Mouse (Mus musculus) midbrain, embryonic 11.5 days (tissue): ENCODE measurements around the gene Crabp2. TPM values are rescaled to one million over a fixed set of nuclear protein-coding genes. Genes with fewer than 3 reads are reported as not detected.
A peak's percentile ranks its signal among the peaks of the same experiment; 100 is the strongest.

Experiments used
- ATAC-seq: fragments of 200-750 bp; cut with Nextera tagmentation; 2 replicates; pipeline ENCODE4 v1.8.0; 2017; ENCODE audit warnings: moderate TSS enrichment, moderate library complexity; ENCODE audit not compliant: low FRiP score
- DNase-seq: peaks from one replicate; pipeline ENCODE4 v3.0.0; 2015; ENCODE audit warnings: low spot score; ENCODE audit errors: missing footprints
- H3K27ac ChIP-seq: fragments of 300-500 bp; sonication (generic); 2 replicates; pipeline ENCODE4 v1.5.1; 2014; ENCODE audit warnings: low read depth, low read length
- H3K27me3 ChIP-seq: fragments of 300-500 bp; sonication (generic); 2 replicates; pipeline ENCODE4 v1.6.1; 2014; ENCODE audit warnings: mild to moderate bottlenecking, low read length, moderate library complexity, mixed read lengths; ENCODE audit not compliant: control insufficient read depth, insufficient read depth
- H3K36me3 ChIP-seq: fragments of 300-500 bp; sonication (generic); 2 replicates; pipeline ENCODE4 v1.6.1; 2014; ENCODE audit warnings: mild to moderate bottlenecking, low read length, moderate library complexity, mixed read lengths; ENCODE audit not compliant: control insufficient read depth, insufficient read depth
- H3K4me1 ChIP-seq: fragments of 300-500 bp; sonication (generic); 2 replicates; pipeline ENCODE4 v1.6.1; 2014; ENCODE audit warnings: low read length; ENCODE audit not compliant: control insufficient read depth, insufficient read depth
- H3K4me2 ChIP-seq: fragments of 300-500 bp; sonication (generic); 2 replicates; pipeline ENCODE4 v1.6.1; 2014; ENCODE audit warnings: mild to moderate bottlenecking, moderate library complexity
- H3K4me3 ChIP-seq: fragments of 300-500 bp; sonication (generic); 2 replicates; pipeline ENCODE4 v1.5.1; 2014; ENCODE audit warnings: low read depth, low read length
- H3K9ac ChIP-seq: fragments of 300-500 bp; sonication (generic); 2 replicates; pipeline ENCODE4 v1.6.1; 2014; ENCODE audit warnings: low read length
- H3K9me3 ChIP-seq: fragments of 300-500 bp; sonication (generic); 2 replicates; pipeline ENCODE4 v1.6.1; 2016; ENCODE audit warnings: low read length; ENCODE audit not compliant: control insufficient read depth
- WGBS: fragments of 180-500 bp; shearing (Covaris S2); extraction: QIAGEN DNeasy Blood & Tissue Kit; methylation state at CpG from one replicate; pipeline ENCODE4 v1.1.7; 2014; 5-methylcytosine and 5-hydroxymethylcytosine counted together
- polyA plus RNA-seq: library from polyadenylated mRNA; unstranded; fragments of >200 nt; fragmentation: Nextera tagmentation; extraction: Ambion mirVana; gene quantifications from 2 replicates; pipeline ENCODE4 v1.2.1, GENCODE M21; 2014

Gene Crabp2
- polyA plus RNA-seq, 1 experiment from 2014 or later: 540 TPM

- DNase-seq (peak; percentile 91), ATAC-seq (no peak)
- H3K27me3 ChIP-seq: peaks cover 82% of the 10 kb centered on the region
- no peak overlapping the region for H3K27ac ChIP-seq
- no peaks in the 10 kb centered on the region for H3K9me3 ChIP-seq
- H3K9ac ChIP-seq: no peak overlapping the region
- H3K36me3 ChIP-seq: no peaks in the 10 kb centered on the region
- peak overlapping the region; percentile 49; the same call in 1 of the 2 replicates for H3K4me2 ChIP-seq
- H3K4me3 ChIP-seq: peak overlapping the region; percentile 23
- H3K4me1 ChIP-seq: peaks cover 11% of the 10 kb centered on the region
- WGBS: under 1% methylated on average over 15 of the region's 15 CpGs
Measured at GRCm38 (mm10) chr3:87996401-87996800, 47.9 kb downstream of the Crabp2 start.

GRCm38 (mm10) chr3:87996971-87997614 is 48.6 kb downstream of the Crabp2 start:
- H3K4me1 ChIP-seq: peaks cover 11% of the 10 kb centered on the region
- ATAC-seq: no peak; the same call in 1 of the 2 replicates
- peak overlapping the region; percentile 49 for H3K4me2 ChIP-seq
- H3K4me3 ChIP-seq: peak overlapping the region; percentile 23
- H3K9ac ChIP-seq: peak overlapping the region; percentile 2
- peaks cover 89% of the 10 kb centered on the region for H3K27me3 ChIP-seq
- DNase-seq: peak; percentile 92
- no peak overlapping the region for H3K27ac ChIP-seq
- H3K36me3 ChIP-seq: no peaks in the 10 kb centered on the region
- H3K9me3 ChIP-seq: no peaks in the 10 kb centered on the region
- WGBS: under 1% methylated on average over 49 of the region's 49 CpGs

- Histone ChIP-seq H3K36me3 (no peaks in the 10 kb centered on the region), H3K9ac (no peak overlapping the region), H3K4me2 (no peak overlapping the region), H3K4me3 (no peak overlapping the region), H3K4me1 (peaks cover 14% of the 10 kb centered on the region), H3K9me3 (no peaks in the 10 kb centered on the region), H3K27ac (no peak overlapping the region), H3K27me3 (peaks cover 91% of the 10 kb centered on the region)
- ATAC-seq (no peak), DNase-seq (no peak)
- WGBS: 2% methylated on average over 7 of the region's 7 CpGs
Measured at GRCm38 (mm10) chr3:87998747-87999146, 50.3 kb downstream of the Crabp2 start.

DNA sequence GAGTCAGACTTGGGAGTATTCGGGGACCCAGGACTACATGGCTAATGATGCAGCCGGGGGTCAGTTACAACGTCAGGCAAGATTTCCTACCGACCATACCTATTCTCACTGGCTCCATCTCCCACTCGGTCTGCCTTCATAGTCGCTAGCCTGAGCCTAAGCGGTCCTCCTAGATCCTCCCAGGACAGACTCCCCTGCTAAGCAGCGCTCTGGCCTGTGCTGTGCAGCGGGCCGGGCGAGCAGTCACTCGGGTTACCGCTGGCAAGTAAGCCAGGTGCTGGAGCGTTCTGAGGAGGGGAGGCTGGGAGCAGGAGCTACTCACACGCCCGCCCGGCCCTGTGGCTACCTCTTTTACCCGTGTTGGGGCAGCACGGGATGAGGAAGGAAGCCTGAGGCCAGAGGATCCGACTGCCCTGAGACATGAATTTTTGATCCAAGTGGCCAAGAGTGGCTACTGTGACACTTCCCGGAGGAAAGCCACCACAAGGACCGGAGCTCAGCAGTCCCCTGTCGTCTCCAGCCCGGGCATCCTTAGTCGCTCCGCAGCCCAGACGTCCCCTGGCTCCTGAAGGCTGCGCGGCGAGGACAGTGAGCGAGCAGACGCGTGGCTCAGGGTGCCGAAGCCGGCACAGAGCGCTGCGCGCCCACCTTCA is 50.9 kb downstream of the Crabp2 start:
- Histone ChIP-seq H3K4me1 (peaks cover 14% of the 10 kb centered on the region), H3K27ac (no peak overlapping the region), H3K4me3 (peak overlapping the region; percentile 28), H3K27me3 (peaks cover 87% of the 10 kb centered on the region), H3K9ac (no peak overlapping the region), H3K4me2 (peak overlapping the region; percentile 58), H3K36me3 (no peaks in the 10 kb centered on the region), H3K9me3 (no peaks in the 10 kb centered on the region)
- WGBS: 1% methylated on average over 38 of the region's 38 CpGs
- ATAC-seq: no peak
- DNase-seq: peak; percentile 93

DNA sequence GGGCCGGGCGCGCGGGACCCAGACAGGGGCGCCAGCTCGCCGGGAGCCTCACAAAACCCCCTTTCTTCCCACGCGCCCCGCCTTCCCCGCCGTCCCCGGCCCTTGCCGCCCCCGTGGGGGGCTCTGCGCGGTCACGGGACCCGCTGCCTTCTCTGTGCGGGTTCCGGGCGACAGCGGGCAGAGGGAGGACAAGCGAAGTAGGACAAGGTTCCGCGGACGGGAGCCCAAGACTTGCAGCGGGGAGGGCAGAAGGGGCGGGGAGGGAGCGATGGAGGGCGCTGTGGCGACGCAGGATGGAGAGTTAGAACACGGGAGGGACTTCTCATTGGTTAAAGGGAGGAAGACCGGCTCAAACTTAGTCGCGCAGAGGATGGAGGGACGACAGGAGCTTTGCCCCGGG is 51.7 kb downstream of the Crabp2 start, which contains the start of gene Bcan:
Gene Bcan (minus strand): TSS at position 50 of the 400 bp plus-strand sequence.
- DNase-seq (peak; percentile 90), ATAC-seq (no peak)
- H3K27me3 ChIP-seq: peaks cover 79% of the 10 kb centered on the region
- no peaks in the 10 kb centered on the region for H3K9me3 ChIP-seq
- peaks cover 14% of the 10 kb centered on the region for H3K4me1 ChIP-seq
- peak within 1 kb of the TSS; percentile 58 for H3K4me2 ChIP-seq
- 1% methylated on average over 39 of the region's 39 CpGs for WGBS
- no peak within 1 kb of the TSS for H3K9ac ChIP-seq
- no peaks in the 10 kb centered on the region for H3K36me3 ChIP-seq
- H3K4me3 ChIP-seq: peak within 1 kb of the TSS; percentile 28
- no peak within 1 kb of the TSS for H3K27ac ChIP-seq

GRCm38 (mm10) chr3:88000816-88001595 is 52.5 kb downstream of the Crabp2 start:
- H3K4me3 ChIP-seq: peak overlapping the region; percentile 28; the same call in 1 of the 2 replicates

DNA sequence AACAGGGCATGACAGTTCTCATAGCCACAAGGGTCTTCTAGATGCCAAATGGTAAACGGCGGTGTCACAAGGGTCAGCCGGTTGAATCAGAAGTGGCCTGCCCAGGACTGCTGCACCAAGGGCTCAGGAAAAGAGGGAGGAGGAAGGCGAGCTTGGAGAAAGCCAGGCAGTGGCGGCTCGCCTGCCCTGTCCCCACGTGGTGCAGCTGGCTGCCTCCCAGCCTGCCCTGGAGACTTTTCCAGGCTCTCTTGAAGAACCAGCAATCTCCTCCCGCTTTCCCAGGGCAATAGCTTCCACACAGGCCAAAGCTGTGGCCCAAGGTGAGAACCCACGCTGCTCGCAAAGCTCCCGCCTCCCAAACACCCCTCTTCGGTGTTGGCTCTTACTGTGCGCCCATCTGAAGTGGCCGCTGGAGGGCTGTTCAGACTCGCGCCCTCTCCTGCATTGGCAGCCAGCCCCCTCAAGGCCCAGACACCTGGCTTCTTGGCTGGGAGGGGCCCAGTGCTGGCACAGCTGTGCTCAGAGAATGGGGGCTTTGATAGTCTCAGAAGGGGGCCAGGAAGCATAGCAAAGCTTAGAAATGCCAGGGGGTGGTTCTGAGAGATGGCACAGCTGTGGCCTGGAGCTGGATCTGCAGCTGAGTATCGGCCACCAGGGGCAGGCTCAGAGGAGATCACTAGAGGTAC is 54.0 kb downstream of the Crabp2 start:
- Histone ChIP-seq H3K9ac (no peak overlapping the region), H3K36me3 (no peaks in the 10 kb centered on the region), H3K4me1 (peaks cover 10% of the 10 kb centered on the region), H3K4me3 (no peak overlapping the region), H3K27ac (no peak overlapping the region), H3K27me3 (peaks cover 56% of the 10 kb centered on the region), H3K4me2 (no peak overlapping the region), H3K9me3 (no peaks in the 10 kb centered on the region)
- DNase-seq (peak; percentile 86), ATAC-seq (0 out of 2 replicates have a peak, but pooled peaks have one; percentile 46)
- 5% methylated on average over 17 of the region's 17 CpGs for WGBS

More at GRCm38 (mm10) chr3:88000816-88001595, 52.5 kb downstream of the Crabp2 start:
- Histone ChIP-seq H3K4me1 (peaks cover 14% of the 10 kb centered on the region), H3K36me3 (no peaks in the 10 kb centered on the region), H3K27me3 (peaks cover 71% of the 10 kb centered on the region), H3K4me2 (peak overlapping the region; percentile 58), H3K9ac (no peak overlapping the region), H3K27ac (no peak overlapping the region), H3K9me3 (no peaks in the 10 kb centered on the region)
- ATAC-seq (no peak), DNase-seq (peak; percentile 85)
- 11% methylated on average over 11 of the region's 11 CpGs for WGBS
